Mouse (Mus musculus): ENCODE measurements at regions not wholly inside any gene's neighbourhood (a gene's known extent, or its start where the extent isn't known, plus 50 kb on each side); places are given as distances from the start of the nearest gene placed in this dataset.

DNA sequence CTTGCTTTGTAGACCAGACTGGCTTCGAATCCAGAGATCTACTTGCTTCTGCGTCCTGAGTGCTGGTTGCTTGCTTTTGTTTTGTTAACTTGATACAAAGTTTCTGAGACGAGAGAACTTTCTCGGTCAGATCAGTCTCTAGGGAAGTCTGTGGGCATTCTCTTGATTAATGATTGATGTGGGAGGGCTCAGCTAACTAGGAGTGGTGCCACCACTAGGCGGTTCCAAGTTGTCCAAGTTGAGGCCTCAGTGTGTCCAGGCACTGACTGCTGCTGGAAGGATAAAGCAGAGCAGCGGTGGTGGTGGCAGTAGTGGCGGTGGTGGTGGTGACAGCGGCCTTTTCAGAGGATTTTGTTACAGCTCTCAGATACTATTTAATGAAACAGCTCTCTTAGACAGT, 99.0 kb upstream of the Thpo start:
- TF ChIP-seq CTCF (IDR thresholded peaks at IDR 0.05; ENCODE audit: insufficient read depth, low read depth, low read length) (no peak), POLR2A (IDR thresholded peaks at IDR 0.05; ENCODE audit: insufficient read depth, low read depth, low read length) (no peak)
